Mouse (Mus musculus) intestine, postnatal 0 days (tissue): ENCODE results near the gene Acsbg2. TPM values are rescaled to one million over a fixed set of nuclear protein-coding genes. Genes with fewer than 3 reads are reported as not detected.

Source experiments
- ATAC-seq: fragments of 200-750 bp; cut with Nextera tagmentation; 2 replicates; pipeline ENCODE4 v1.8.0; 2017; ENCODE audit warnings: mild to moderate bottlenecking, moderate TSS enrichment, moderate library complexity
- H3K27ac ChIP-seq: fragments of 300-500 bp; sonication (generic); 2 replicates; pipeline ENCODE4 v1.5.1; 2014; ENCODE audit warnings: mild to moderate bottlenecking, low read depth, low read length, moderate library complexity
- H3K27me3 ChIP-seq: fragments of 300-500 bp; sonication (generic); replicated peaks from 2 replicates; pipeline ENCODE4 v1.6.1; 2014; ENCODE audit warnings: low read length, mixed read lengths; ENCODE audit not compliant: control insufficient read depth, insufficient read depth
- H3K36me3 ChIP-seq: fragments of 300-500 bp; sonication (generic); 2 replicates; pipeline ENCODE4 v1.6.1; 2014; ENCODE audit warnings: mild to moderate bottlenecking, moderate library complexity; ENCODE audit not compliant: control insufficient read depth, insufficient read depth
- H3K4me1 ChIP-seq: fragments of 300-500 bp; sonication (generic); replicated peaks from 2 replicates; pipeline ENCODE4 v1.6.1; 2014; ENCODE audit warnings: antibody characterized with exemption, low read length, mixed read lengths; ENCODE audit not compliant: control insufficient read depth, insufficient read depth
- H3K4me2 ChIP-seq: fragments of 300-500 bp; sonication (generic); replicated peaks from 2 replicates; pipeline ENCODE4 v1.6.1; 2014; ENCODE audit warnings: low read depth, mild to moderate bottlenecking, moderate library complexity
- H3K4me3 ChIP-seq: fragments of 300-500 bp; sonication (generic); 2 replicates; pipeline ENCODE4 v1.5.1; 2014; ENCODE audit warnings: low read depth, low read length
- H3K9ac ChIP-seq: fragments of 300-500 bp; sonication (generic); 2 replicates; pipeline ENCODE4 v1.6.1; 2014; ENCODE audit warnings: mild to moderate bottlenecking, low read depth, low read length
- H3K9me3 ChIP-seq: fragments of 300-500 bp; sonication (generic); 2 replicates; pipeline ENCODE4 v1.6.1; 2016; ENCODE audit warnings: mixed run types; ENCODE audit not compliant: control insufficient read depth
- CTCF ChIP-seq: sonication (generic); IDR thresholded peaks from 2 replicates; pipeline ENCODE4 v1.5.1; 2016; ENCODE audit warnings: low read depth, mild to moderate bottlenecking, control low read depth, antibody characterized with exemption, moderate library complexity
- WGBS: fragments of 180-500 bp; shearing (Covaris S2); extraction: QIAGEN DNeasy Blood & Tissue Kit; methylation state at CpG from one replicate; pipeline ENCODE4 v1.1.7; 2014; 5-methylcytosine and 5-hydroxymethylcytosine counted together
- polyA plus RNA-seq: library from polyadenylated mRNA; unstranded; fragments of >200 nt; fragmentation: Nextera tagmentation; extraction: Ambion mirVana; gene quantifications from 2 replicates; pipeline ENCODE4 v1.2.1, GENCODE M21; 2015

Acsbg2 gene
- polyA plus RNA-seq, 1 experiment from 2014 or later = not detected

GRCm38 (mm10) chr17:56876465-56876864 is 2.2 kb upstream of the Acsbg2 start:
- TF ChIP-seq CTCF = no peak
- WGBS = 73% methylated on average over 3 of the region's 3 CpGs
- H3K9me3 ChIP-seq = no peaks in the 10 kb centered on the region
- no peak for ATAC-seq
- no peak overlapping the region for H3K27ac ChIP-seq
- H3K36me3 ChIP-seq = no peaks in the 10 kb centered on the region
- no peak overlapping the region for H3K4me2 ChIP-seq
- H3K4me3 ChIP-seq = no peak overlapping the region
- H3K9ac ChIP-seq = no peak overlapping the region
- H3K4me1 ChIP-seq = no peaks in the 10 kb centered on the region
- no peaks in the 10 kb centered on the region for H3K27me3 ChIP-seq

- WGBS = 79% methylated on average over 12 of the region's 12 CpGs
- no peak within 1 kb of the TSS for H3K4me2 ChIP-seq
- no peaks in the 10 kb centered on the region for H3K27me3 ChIP-seq
- H3K27ac ChIP-seq = no peak within 1 kb of the TSS
- no peak within 1 kb of the TSS for H3K4me3 ChIP-seq
- no peaks in the 10 kb centered on the region for H3K9me3 ChIP-seq
- no peak for ATAC-seq
- no peak within 1 kb of the TSS for H3K9ac ChIP-seq
- H3K4me1 ChIP-seq = no peaks in the 10 kb centered on the region
- no peak for TF ChIP-seq CTCF
- no peaks in the 10 kb centered on the region for H3K36me3 ChIP-seq
These were observed 847 bp upstream of the Acsbg2 start, which contains the start of gene 1700061G19Rik for GRCm38 (mm10) chr17:56874936-56875651. Gene 1700061G19Rik, plus strand, starts transcription at chr17:56875477.

GRCm38 (mm10) chr17:56872512-56872911 is 1.7 kb downstream of the Acsbg2 start:
- Histone ChIP-seq H3K9ac (no peak overlapping the region), H3K27me3 (no peaks in the 10 kb centered on the region), H3K36me3 (no peaks in the 10 kb centered on the region), H3K4me2 (no peak overlapping the region), H3K4me1 (no peaks in the 10 kb centered on the region), H3K27ac (no peak overlapping the region), H3K4me3 (no peak overlapping the region), H3K9me3 (no peaks in the 10 kb centered on the region)
- ATAC-seq = no peak
- no peak for TF ChIP-seq CTCF
- WGBS = 74% methylated on average over 7 of the region's 7 CpGs

- H3K27me3 ChIP-seq = no peaks in the 10 kb centered on the region
- H3K4me2 ChIP-seq = no peak overlapping the region
- H3K27ac ChIP-seq = no peak overlapping the region
- H3K4me3 ChIP-seq = no peak overlapping the region
- 61% methylated on average over 8 of the region's 8 CpGs for WGBS
- no peaks in the 10 kb centered on the region for H3K36me3 ChIP-seq
- no peak overlapping the region for H3K9ac ChIP-seq
- no peak for TF ChIP-seq CTCF
- H3K9me3 ChIP-seq = 0 out of 2 replicates have a peak, but pooled peaks cover 6% of the 10 kb centered on the region
- H3K4me1 ChIP-seq = no peaks in the 10 kb centered on the region
- ATAC-seq = no peak
These were observed 2.5 kb downstream of the Acsbg2 start for GRCm38 (mm10) chr17:56871767-56872166.

- TF ChIP-seq CTCF = no peak
- no peaks in the 10 kb centered on the region for H3K4me1 ChIP-seq
- no peak overlapping the region for H3K4me2 ChIP-seq
- H3K36me3 ChIP-seq = no peaks in the 10 kb centered on the region
- H3K27me3 ChIP-seq = no peaks in the 10 kb centered on the region
- H3K9ac ChIP-seq = no peak overlapping the region
- no peak overlapping the region for H3K4me3 ChIP-seq
- 71% methylated on average over 15 of the region's 15 CpGs for WGBS
- no peak for ATAC-seq
- 0 out of 2 replicates have a peak, but pooled peaks cover 6% of the 10 kb centered on the region for H3K9me3 ChIP-seq
- no peak overlapping the region for H3K27ac ChIP-seq
These were observed 3.8 kb downstream of the Acsbg2 start for GRCm38 (mm10) chr17:56870287-56870953.

GRCm38 (mm10) chr17:56869481-56869977 is 4.7 kb downstream of the Acsbg2 start:
- Histone ChIP-seq H3K9me3 (0 out of 2 replicates have a peak, but pooled peaks cover 6% of the 10 kb centered on the region), H3K4me3 (no peak overlapping the region), H3K4me1 (no peaks in the 10 kb centered on the region), H3K9ac (no peak overlapping the region), H3K4me2 (no peak overlapping the region), H3K27ac (no peak overlapping the region), H3K36me3 (no peaks in the 10 kb centered on the region), H3K27me3 (no peaks in the 10 kb centered on the region)
- no peak for ATAC-seq
- 85% methylated on average over 9 of the region's 9 CpGs for WGBS
- TF ChIP-seq CTCF = no peak
